Mouse (Mus musculus) frontal cortex, adult 2 months (tissue): Measurements from ENCODE around the gene Olfr166. TPM values are rescaled to one million over a fixed set of nuclear protein-coding genes. Genes with fewer than 3 reads are reported as not detected.
"Not testable (repeated sequence)": the region's sequence is repeated elsewhere in the genome, so short reads cannot be mapped to it uniquely, and the experiment has no call there.

Experiments
- DNase-seq, 2 experiments: peaks; one replicate each; pipeline ENCODE4 v3.0.0; 2022; ENCODE audit warnings: low spot score in 1 of 2; ENCODE audit errors: extremely low spot score in 1 of 2
- polyA plus RNA-seq: library from polyadenylated mRNA; depleted of rRNA; stranded (reverse); fragments of >200 nt; gene quantifications from 2 replicates; pipeline ENCODE4 v1.2.3, GENCODE M21; 2012; rRNA removed

Olfr166 gene
- 0.13 TPM in 1 of 2 replicates, not detected in the other for polyA plus RNA-seq

DNA sequence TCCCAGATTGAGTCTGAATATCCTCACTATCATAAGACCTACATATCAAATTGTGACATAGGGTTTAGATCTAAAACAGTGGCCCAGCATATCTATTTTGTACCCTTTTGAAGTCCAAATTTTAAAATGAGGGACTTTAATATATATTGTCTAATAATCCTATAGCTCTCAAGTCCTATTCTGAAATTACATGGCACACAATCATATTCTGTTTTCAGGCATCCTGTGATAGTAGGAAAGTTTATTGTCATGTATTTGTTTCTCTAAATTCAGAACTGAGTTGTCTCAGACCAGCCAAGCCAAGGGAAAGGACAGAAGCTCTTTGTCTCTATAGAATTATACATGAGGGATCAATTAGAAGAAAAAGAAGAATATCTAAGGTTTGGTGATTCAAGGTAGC lies at the start of gene Olfr166:
TSS of gene Olfr166 (plus strand) at position 301 of the 400 bp plus-strand sequence.
- no peak for DNase-seq

DNA sequence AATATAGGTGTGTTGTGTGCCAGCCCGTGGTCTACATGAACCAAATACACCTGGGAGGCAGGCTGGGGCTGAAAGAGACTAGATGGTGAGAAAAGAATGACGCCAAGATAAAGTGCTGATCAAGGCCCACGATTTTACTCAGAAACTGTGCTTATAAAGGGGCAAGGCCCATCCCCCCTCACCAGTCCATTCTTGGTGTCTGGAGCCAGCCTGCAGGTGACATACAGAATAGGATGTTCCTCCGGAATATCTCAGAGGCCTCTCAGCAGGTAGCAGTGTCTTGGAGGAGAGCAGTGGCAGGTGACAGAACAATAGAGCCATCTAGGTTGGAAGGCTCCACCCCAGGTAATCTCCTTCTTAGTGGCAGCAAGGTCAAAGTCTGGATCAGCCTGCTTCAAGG lies 24.8 kb upstream of the Olfr166 start:
- not testable (repeated sequence) for DNase-seq

DNA sequence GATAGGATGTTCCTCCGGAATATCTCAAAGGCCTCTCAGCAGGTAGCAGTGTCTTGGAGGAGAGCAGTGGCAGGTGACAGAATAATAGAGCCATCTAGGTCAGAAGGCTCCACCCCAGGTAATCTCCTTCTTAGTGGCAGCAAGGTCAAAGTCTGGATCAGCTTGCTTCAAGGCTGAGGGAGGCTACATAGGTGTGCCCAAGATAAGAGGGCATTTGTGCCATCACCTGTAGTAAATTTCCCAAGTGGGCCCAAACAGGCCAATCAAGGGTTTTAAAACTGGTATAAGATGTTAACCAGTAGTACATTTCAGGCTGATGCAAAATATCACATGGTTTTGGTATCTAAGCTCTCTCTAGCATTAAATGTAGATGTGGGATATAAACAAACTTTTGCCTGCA lies 19.1 kb upstream of the Olfr166 start:
- no peak for DNase-seq

DNA sequence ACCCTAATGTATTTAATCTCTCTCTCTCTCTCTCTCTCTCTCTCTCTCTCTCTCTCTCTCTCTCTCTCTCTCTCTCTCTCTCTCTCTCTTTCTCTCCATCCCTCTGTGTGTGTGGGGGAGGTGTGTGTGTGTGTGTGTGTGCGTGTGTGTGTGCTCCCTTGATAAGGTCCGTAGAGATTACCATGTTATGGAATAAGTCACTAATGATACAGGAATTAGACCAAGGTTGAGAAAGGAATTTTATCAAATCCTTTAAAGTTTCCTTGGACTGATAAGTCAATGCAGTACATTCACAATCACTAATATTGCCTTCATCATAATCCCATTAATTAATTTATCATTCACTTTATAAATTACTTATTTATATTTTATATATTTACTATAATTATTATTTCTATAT lies 38.7 kb downstream of the Olfr166 start, which contains the start of gene Olfr167:
TSS of gene Olfr167 (minus strand) at position 101 of the 400 bp plus-strand sequence.
- no peak for DNase-seq

DNA sequence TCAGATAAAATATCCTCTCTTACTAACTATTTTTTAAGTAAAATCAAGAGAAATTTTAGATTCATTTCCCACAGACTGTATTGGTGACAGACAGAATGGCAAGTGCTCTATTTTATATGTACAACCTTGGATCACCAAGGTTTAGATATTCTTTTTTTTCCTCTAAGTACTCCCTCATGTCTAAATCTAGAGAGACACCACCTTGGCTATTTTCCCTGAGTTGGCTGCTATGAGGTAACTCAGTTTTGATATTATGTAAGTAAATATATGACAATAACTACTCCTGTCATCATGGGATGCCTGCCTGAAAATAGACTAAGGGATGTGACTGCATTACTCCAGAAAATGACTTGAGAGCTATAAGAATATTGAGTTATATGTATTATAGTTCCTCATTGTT lies 52.0 kb downstream of the Olfr166 start, which contains the start of gene Olfr168:
TSS of gene Olfr168 (minus strand) at position 101 of the 400 bp plus-strand sequence.
- no peak for DNase-seq

Other genes with a start within 250 kb of the Olfr166 start
- not detected in 2 replicates for gene Olfr164, start 169.6 kb upstream of the Olfr166 start, polyA plus RNA-seq
- 0.04 TPM in 1 of 2 replicates, not detected in the other for gene Olfr165, start 60.6 kb upstream of the Olfr166 start, polyA plus RNA-seq
- not detected in 2 replicates for gene Olfr167, start 38.6 kb downstream of the Olfr166 start, polyA plus RNA-seq
- 0.10 TPM in 1 of 2 replicates, not detected in the other for gene Olfr168, start 51.9 kb downstream of the Olfr166 start, polyA plus RNA-seq
- gene Olfr169, start 88.1 kb downstream of the Olfr166 start, polyA plus RNA-seq, result not detected in 2 replicates
- gene Olfr170, start 128.2 kb downstream of the Olfr166 start, polyA plus RNA-seq, result not detected in 2 replicates
- not detected in 2 replicates for gene Olfr171, start 146.2 kb downstream of the Olfr166 start, polyA plus RNA-seq
- not detected in 2 replicates for gene Lamp3, start 222.7 kb downstream of the Olfr166 start, polyA plus RNA-seq